Mouse (Mus musculus) heart, adult 10 weeks (tissue): ENCODE results near the gene Il13ra2. TPM values are rescaled to one million over a fixed set of nuclear protein-coding genes. Genes with fewer than 3 reads are reported as not detected.

ENCODE experiments used
- polyA plus RNA-seq: library from polyadenylated mRNA; stranded (reverse); fragments of 350-450 nt; fragmentation: Illumina TruSeq; extraction: RNeasy Lipid Tissue Mini Kit (QIAGEN cat#74804); gene quantifications from one replicate; pipeline ENCODE4 v1.2.3, GENCODE M21; 2014; ENCODE audit warnings: low read depth, low replicate concordance

Il13ra2 gene
- 0.21 TPM for polyA plus RNA-seq

DNA sequence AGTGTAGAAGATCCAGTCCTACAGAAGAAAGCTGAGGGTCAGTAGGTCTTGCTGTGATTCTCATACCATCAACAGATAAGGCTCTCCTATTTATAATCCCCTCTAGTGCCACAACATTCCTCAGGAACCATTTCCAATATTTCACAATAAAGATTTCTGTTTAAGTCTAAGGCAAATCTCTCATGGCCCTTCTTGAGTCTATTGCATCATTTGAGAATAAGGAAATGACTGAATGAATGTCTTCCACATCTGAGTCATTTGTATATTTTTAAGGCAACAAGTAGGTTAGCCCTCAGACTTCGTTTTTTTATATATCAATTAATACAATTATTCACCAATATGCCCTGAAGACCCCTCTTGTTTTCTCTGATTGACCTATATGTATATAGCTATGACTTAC lies at the start of gene Il13ra2:
Gene Il13ra2 (minus strand): TSS at position 64 of the 400 bp plus-strand sequence.

DNA sequence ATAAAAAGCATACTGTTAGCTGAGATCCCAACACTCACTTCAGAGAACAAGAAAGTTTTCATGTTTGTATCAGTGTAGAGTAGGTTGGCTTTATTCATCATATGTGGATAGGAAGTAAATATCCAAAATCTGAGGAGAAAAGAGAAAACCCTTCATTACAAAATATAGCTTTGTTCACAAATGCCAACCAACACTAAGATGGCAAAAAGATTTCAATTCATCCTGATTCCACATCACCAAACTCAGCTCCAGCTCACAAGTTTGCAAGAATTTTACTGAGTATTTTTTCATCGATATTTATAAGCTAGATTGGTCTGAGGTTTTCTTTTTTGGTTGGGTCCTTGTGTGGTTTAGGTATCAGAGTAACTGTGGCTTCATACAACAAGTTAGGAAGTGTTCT lies 24.6 kb upstream of the Il13ra2 start, which contains the start of gene Vmn1r239-ps:
Gene Vmn1r239-ps (minus strand): TSS at position 101 of the 400 bp plus-strand sequence.

Other genes starting within 250 kb of the Il13ra2 start
- gene Vmn1r239-ps, start 24.5 kb upstream of the Il13ra2 start, polyA plus RNA-seq: not detected
- gene Lrch2, start 124.9 kb upstream of the Il13ra2 start, polyA plus RNA-seq: 2.0 TPM